Mouse (Mus musculus) kidney, embryonic 14.5 days (tissue): ENCODE measurements around the gene Lrrc45. TPM values are rescaled to one million over a fixed set of nuclear protein-coding genes. Genes with fewer than 3 reads are reported as not detected.

Experiments
- ATAC-seq: fragments of 200-750 bp; cut with Nextera tagmentation; 2 replicates; pipeline ENCODE4 v1.8.0; 2017; ENCODE audit warnings: moderate number of reproducible peaks, mild to moderate bottlenecking, moderate TSS enrichment, moderate library complexity; ENCODE audit not compliant: low FRiP score, low TSS enrichment
- H3K27ac ChIP-seq: fragments of 300-500 bp; sonication (generic); 2 replicates; pipeline ENCODE4 v1.5.1; 2014; ENCODE audit warnings: low read depth, mild to moderate bottlenecking, low read length, moderate library complexity, mixed read lengths
- H3K27me3 ChIP-seq: fragments of 300-500 bp; sonication (generic); 2 replicates; pipeline ENCODE4 v1.6.1; 2014; ENCODE audit warnings: mild to moderate bottlenecking, low read length; ENCODE audit not compliant: control insufficient read depth, insufficient read depth
- H3K36me3 ChIP-seq: fragments of 300-500 bp; sonication (generic); 2 replicates; pipeline ENCODE4 v1.6.1; 2014; ENCODE audit warnings: low read length, mixed read lengths; ENCODE audit not compliant: control insufficient read depth, insufficient read depth
- H3K4me1 ChIP-seq: fragments of 300-500 bp; sonication (generic); 2 replicates; pipeline ENCODE4 v1.6.1; 2014; ENCODE audit warnings: low read length, mixed read lengths; ENCODE audit not compliant: control insufficient read depth, insufficient read depth
- H3K4me2 ChIP-seq: fragments of 300-500 bp; sonication (generic); replicated peaks from 2 replicates; pipeline ENCODE4 v1.6.1; 2014; ENCODE audit warnings: low read depth, mild to moderate bottlenecking, low read length
- H3K4me3 ChIP-seq: fragments of 300-500 bp; sonication (generic); 2 replicates; pipeline ENCODE4 v1.5.1; 2014; ENCODE audit warnings: mild to moderate bottlenecking, low read length
- H3K9ac ChIP-seq: fragments of 300-500 bp; sonication (generic); 2 replicates; pipeline ENCODE4 v1.6.1; 2014; ENCODE audit warnings: low read depth, mild to moderate bottlenecking, low read length, moderate library complexity
- H3K9me3 ChIP-seq: fragments of 300-500 bp; sonication (generic); 2 replicates; pipeline ENCODE4 v1.6.1; 2016; ENCODE audit warnings: low read length; ENCODE audit not compliant: control insufficient read depth
- WGBS: fragments of 180-500 bp; shearing (Covaris S2); extraction: QIAGEN DNeasy Blood & Tissue Kit; methylation state at CpG from one replicate; pipeline ENCODE4 v1.1.7; 2014; 5-methylcytosine and 5-hydroxymethylcytosine counted together
- polyA plus RNA-seq: library from polyadenylated mRNA; unstranded; fragments of >200 nt; fragmentation: Nextera tagmentation; extraction: Ambion mirVana; gene quantifications from 2 replicates; pipeline ENCODE4 v1.2.1, GENCODE M21; 2014

Gene Lrrc45
- polyA plus RNA-seq, 1 experiment from 2014 or later = 43.1 TPM

- Histone ChIP-seq H3K36me3 (peaks cover 12% of the 10 kb centered on the region; the same call in 1 of the 2 replicates), H3K27me3 (no peaks in the 10 kb centered on the region), H3K9ac (no peak overlapping the region), H3K4me1 (peaks cover 40% of the 10 kb centered on the region), H3K4me2 (no peak overlapping the region), H3K4me3 (no peak overlapping the region), H3K27ac (peak overlapping the region; percentile 33; the same call in 1 of the 2 replicates), H3K9me3 (no peaks in the 10 kb centered on the region)
- 13% methylated on average over 12 of the region's 12 CpGs for WGBS
- ATAC-seq = peak; percentile 87
Measured at GRCm38 (mm10) chr11:120695641-120696040, 18.1 kb upstream of the Lrrc45 start.

- WGBS = 88% methylated on average over 6 of the region's 6 CpGs
- H3K9ac ChIP-seq = no peak overlapping the region
- H3K4me3 ChIP-seq = no peak overlapping the region
- H3K9me3 ChIP-seq = no peaks in the 10 kb centered on the region
- peaks cover 17% of the 10 kb centered on the region for H3K36me3 ChIP-seq
- H3K27me3 ChIP-seq = no peaks in the 10 kb centered on the region
- H3K27ac ChIP-seq = peak overlapping the region; percentile 33; the same call in 1 of the 2 replicates
- no peak for ATAC-seq
- H3K4me1 ChIP-seq = peaks cover 40% of the 10 kb centered on the region
- H3K4me2 ChIP-seq = no peak overlapping the region
Measured at GRCm38 (mm10) chr11:120696568-120696967, 17.2 kb upstream of the Lrrc45 start.

DNA sequence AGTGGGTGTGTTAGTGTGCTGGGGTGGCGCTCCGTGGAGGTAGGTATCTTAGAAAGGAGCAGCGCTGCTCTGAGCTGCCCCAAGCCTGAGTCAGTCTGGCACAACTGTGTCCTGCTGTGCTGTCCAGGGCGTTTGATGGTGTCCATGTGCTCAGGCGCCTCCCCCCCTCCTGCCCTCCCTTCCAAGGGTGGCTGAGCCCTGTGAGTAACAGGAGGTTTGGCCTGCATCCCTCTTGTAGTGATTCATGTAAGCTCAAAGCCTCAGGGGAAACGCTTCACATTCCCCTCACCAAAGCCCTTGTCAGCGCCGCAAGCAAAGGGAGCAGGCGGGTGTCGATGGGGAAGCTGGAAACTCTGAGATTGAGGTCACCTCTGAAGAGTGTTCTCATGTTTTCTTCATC is 16.0 kb upstream of the Lrrc45 start:
- Histone ChIP-seq H3K9ac (0 out of 2 replicates have a peak overlapping the region, but pooled peaks have one; percentile 25), H3K4me2 (no peak overlapping the region), H3K36me3 (peaks cover 24% of the 10 kb centered on the region), H3K27ac (peak overlapping the region; percentile 62), H3K9me3 (no peaks in the 10 kb centered on the region), H3K27me3 (no peaks in the 10 kb centered on the region), H3K4me1 (peaks cover 40% of the 10 kb centered on the region), H3K4me3 (no peak overlapping the region)
- peak; percentile 18; the same call in 1 of the 2 replicates for ATAC-seq
- WGBS = 28% methylated on average over 10 of the region's 10 CpGs

DNA sequence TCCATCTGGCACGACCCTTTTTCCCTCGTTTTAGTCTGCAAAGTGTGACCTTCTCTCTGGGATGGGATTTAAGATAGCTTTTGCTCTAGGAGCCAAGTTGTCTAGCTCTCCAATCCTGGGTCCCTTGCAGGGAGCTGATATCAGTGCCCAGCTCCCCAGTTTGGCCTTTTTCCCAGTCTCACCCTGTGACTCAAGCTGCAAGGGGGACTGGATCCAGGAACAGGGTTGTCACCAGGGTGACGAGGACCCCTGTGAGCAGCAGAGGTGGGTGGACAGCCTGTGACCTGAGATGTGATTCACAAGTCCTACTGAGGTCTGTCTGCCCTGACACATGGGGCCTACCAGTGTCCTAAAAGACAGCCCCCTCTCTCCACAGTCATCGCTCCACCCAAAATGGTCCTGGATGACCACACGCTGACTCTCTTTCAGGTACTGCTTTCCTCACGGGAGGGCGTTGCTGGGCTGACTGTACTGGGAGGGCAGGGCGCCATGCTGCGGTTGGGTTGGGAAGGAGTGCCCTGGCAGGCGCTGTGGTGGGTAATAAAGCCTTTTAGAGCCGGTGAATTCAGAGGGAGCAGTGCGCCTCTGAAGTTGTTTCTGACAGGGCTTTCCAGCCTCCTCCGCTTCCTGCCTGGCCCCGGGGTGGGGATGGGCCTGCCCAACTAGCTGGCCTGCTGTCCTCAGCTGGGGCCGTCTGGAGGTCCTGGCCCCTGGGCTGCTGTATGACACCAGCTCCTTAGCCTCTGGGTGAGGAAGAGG is 9.8 kb upstream of the Lrrc45 start:
- H3K4me2 ChIP-seq = no peak overlapping the region

GRCm38 (mm10) chr11:120704486-120705325 is 9.0 kb upstream of the Lrrc45 start:
- ATAC-seq = peak; percentile 71
- Histone ChIP-seq H3K4me2 (no peak overlapping the region), H3K4me3 (no peak overlapping the region)

More for the DNA sequence above, 9.8 kb upstream of the Lrrc45 start:
- WGBS = 32% methylated on average over 15 of the region's 15 CpGs
- peaks cover 44% of the 10 kb centered on the region for H3K4me1 ChIP-seq
- H3K4me3 ChIP-seq = no peak overlapping the region
- H3K27ac ChIP-seq = peak overlapping the region; percentile 56; the same call in 1 of the 2 replicates
- peak overlapping the region; percentile 34; the same call in 1 of the 2 replicates for H3K9ac ChIP-seq
- no peak for ATAC-seq
- no peaks in the 10 kb centered on the region for H3K27me3 ChIP-seq
- H3K9me3 ChIP-seq = no peaks in the 10 kb centered on the region
- peaks cover 20% of the 10 kb centered on the region for H3K36me3 ChIP-seq

GRCm38 (mm10) chr11:120706120-120706519 is 7.6 kb upstream of the Lrrc45 start:
- no peaks in the 10 kb centered on the region for H3K27me3 ChIP-seq
- peak overlapping the region; percentile 71; the same call in 1 of the 2 replicates for H3K27ac ChIP-seq
- H3K9me3 ChIP-seq = no peaks in the 10 kb centered on the region
- no peak for ATAC-seq
- no peak overlapping the region for H3K4me2 ChIP-seq
- peaks cover 27% of the 10 kb centered on the region for H3K36me3 ChIP-seq
- no peak overlapping the region for H3K4me3 ChIP-seq
- peaks cover 49% of the 10 kb centered on the region for H3K4me1 ChIP-seq
- H3K9ac ChIP-seq = peak overlapping the region; percentile 28; the same call in 1 of the 2 replicates
- 60% methylated on average over 5 of the region's 5 CpGs for WGBS

More at GRCm38 (mm10) chr11:120704486-120705325, 9.0 kb upstream of the Lrrc45 start:
- Histone ChIP-seq H3K9me3 (no peaks in the 10 kb centered on the region), H3K9ac (peak overlapping the region; percentile 34; the same call in 1 of the 2 replicates), H3K36me3 (peaks cover 21% of the 10 kb centered on the region), H3K4me1 (peaks cover 44% of the 10 kb centered on the region), H3K27me3 (no peaks in the 10 kb centered on the region), H3K27ac (peak overlapping the region; percentile 65; the same call in 1 of the 2 replicates)
- WGBS = 18% methylated on average over 8 of the region's 8 CpGs

DNA sequence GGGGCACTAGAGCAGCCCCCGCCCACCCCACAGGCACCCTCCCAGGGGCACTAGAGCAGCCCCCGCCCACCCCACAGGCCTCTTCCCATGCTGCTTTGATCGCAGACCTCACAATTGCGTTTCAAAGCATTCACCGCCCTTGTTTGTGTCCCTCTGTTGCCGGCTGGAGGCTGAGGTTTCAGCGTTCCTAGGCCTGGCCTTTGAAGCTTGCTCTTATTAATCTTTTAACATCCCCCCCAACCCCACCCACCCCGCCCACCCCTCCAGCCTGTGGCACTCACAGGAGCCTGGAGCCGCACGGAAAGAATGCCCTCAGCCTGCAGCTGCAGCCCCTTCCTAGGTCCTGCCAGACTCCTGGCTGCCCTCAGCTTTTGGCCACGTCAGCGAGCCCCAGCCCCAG is 6.5 kb upstream of the Lrrc45 start:
- Histone ChIP-seq H3K9ac (0 out of 2 replicates have a peak overlapping the region, but pooled peaks have one; percentile 28), H3K9me3 (no peaks in the 10 kb centered on the region), H3K4me2 (no peak overlapping the region), H3K4me1 (peaks cover 49% of the 10 kb centered on the region), H3K36me3 (peaks cover 22% of the 10 kb centered on the region), H3K27ac (peak overlapping the region; percentile 71), H3K27me3 (no peaks in the 10 kb centered on the region), H3K4me3 (no peak overlapping the region)
- 3% methylated on average over 12 of the region's 12 CpGs for WGBS
- ATAC-seq = no peak; the same call in 1 of the 2 replicates

GRCm38 (mm10) chr11:120707969-120708368 is 5.8 kb upstream of the Lrrc45 start:
- no peak overlapping the region for H3K4me3 ChIP-seq
- H3K27ac ChIP-seq = peak overlapping the region; percentile 55
- peaks cover 18% of the 10 kb centered on the region for H3K36me3 ChIP-seq
- whole genome bisulfite sequencing = 24% methylated on average over 5 of the region's 5 CpGs
- no peaks in the 10 kb centered on the region for H3K27me3 ChIP-seq
- peaks cover 55% of the 10 kb centered on the region for H3K4me1 ChIP-seq
- H3K9ac ChIP-seq = no peak overlapping the region
- no peaks in the 10 kb centered on the region for H3K9me3 ChIP-seq
- H3K4me2 ChIP-seq = no peak overlapping the region
- ATAC-seq = no peak
